Mouse (Mus musculus) liver (tissue): ENCODE measurements around the gene Ciao1.
"Not testable (repeated sequence)": the region's sequence is repeated elsewhere in the genome, so short reads cannot be mapped to it uniquely, and the experiment has no call there.

Experiments used
- DNase-seq: peaks from one replicate; pipeline ENCODE4 v3.0.0-alpha.2; 2020; ENCODE audit warnings: mixed read lengths

The Ciao1 gene

DNA sequence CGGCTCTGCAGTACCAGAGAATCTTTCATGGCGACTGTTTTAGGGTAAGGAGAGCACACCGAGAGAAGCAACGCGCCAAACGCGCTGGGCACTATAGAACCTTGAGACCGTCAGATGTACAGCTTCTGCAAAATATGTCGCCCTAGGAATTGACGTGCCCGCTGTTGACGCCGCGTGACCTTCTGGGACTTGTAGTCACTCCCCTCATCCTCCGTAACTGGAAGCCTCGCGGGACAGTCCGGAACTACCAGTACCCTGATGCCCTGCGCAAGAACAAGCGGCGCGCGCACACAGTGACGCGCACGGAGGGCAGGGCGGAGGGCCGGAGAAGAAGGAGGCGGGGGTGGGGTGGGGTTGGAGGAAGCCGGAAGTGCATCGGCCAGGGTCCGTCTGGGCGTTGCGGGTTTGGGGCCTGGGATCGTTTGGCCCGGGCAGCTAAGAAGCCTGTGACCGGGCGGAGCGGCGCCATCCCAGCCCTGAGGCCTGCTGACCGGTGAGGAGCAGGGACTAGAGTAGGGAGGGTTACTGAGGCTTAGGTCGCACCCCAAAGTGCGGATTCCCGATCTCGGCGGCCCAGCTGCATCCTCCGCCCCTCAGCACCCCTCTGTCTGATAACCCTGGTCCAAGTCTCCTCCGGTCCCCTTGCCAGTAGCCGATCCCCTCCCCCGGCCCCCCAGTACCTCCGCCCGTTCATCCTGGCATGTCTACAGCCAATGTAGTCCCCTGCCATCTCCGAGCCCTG is at the start of gene Ciao1, which contains the start of gene Tmem127:
Ciao1 (minus strand) TSS at position 225 of the 742 bp plus-strand sequence.
Tmem127 (plus strand) TSS at position 317 of the 742 bp plus-strand sequence.
- DNase-seq, result peak; percentile 99

DNA sequence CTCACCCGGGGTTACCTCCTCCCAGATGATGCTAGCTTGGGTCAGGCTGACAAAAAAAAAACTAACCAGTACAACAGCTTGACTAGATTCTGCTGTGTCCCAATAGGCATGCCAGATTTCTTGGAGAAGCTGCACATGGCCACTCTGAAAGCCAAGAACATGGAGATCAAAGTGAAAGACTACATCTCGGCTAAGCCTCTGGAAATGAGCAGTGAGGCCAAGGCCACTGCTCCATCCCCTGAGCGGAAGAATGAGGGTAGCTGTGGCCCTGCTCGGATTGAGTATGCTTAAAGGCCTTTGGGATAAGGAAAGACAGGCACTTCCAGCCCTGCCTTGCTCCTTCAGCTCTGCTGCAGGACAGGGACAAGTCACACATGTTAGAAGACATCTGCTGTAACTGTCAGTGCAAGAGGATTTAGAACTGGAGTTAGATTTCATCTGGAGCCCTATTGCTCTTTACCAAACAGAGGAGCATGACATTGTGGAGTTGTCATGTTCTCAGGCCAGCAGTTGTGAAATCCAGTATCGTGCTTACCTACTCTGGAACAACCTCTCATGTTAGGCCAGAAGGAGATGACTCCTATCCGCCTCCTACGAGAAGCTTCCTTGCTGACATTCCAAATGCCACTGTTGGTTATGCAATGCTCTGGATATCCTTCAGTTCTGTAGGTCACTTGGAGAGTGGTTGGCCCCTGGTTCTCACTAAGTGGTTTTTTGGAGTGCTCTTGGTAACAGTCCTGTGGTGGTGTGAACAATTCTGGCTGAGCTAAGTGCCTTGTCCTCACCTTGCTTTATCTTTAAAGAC is 49.6 kb upstream of the Ciao1 start:
- no peak for DNase-seq

DNA sequence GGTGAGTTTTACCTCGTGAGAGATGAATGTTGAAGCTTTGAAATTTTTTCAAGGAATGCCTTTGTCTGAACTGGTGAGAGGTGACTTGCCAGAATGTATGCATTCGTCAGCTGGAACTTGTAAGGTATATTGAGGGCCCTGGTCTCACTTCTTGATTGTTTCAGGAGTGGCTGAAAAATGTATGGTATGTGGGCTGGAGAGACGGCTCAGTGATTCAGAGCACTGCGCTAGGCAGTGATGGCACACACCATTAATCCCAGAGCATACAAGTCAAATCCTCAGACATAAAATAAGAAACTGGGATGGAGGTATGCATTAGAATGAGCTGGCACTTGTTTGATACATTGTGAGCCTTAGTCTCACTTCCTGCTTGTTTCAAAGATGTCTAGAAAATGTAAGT is 44.6 kb upstream of the Ciao1 start:
- no peak for DNase-seq

DNA sequence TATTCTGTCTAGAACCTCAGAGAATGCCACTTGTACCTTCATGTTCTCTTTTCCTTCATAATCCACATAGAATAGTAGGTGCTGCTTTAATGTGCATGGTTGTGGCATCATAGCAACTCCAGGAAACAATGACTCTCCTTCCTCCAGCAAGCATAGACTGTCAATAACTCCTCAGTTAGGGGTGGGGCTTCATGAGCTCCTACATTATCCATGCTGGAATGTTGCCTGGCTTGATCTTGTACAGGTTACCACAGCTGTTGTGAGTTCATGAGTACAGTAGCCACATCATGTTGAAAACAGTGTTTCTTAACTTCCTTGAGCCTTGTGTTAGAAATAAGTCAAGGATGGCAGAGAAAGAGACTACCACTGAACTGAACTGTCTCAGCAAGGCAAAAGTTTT is 30.5 kb upstream of the Ciao1 start:
- DNase-seq, result no peak

DNA sequence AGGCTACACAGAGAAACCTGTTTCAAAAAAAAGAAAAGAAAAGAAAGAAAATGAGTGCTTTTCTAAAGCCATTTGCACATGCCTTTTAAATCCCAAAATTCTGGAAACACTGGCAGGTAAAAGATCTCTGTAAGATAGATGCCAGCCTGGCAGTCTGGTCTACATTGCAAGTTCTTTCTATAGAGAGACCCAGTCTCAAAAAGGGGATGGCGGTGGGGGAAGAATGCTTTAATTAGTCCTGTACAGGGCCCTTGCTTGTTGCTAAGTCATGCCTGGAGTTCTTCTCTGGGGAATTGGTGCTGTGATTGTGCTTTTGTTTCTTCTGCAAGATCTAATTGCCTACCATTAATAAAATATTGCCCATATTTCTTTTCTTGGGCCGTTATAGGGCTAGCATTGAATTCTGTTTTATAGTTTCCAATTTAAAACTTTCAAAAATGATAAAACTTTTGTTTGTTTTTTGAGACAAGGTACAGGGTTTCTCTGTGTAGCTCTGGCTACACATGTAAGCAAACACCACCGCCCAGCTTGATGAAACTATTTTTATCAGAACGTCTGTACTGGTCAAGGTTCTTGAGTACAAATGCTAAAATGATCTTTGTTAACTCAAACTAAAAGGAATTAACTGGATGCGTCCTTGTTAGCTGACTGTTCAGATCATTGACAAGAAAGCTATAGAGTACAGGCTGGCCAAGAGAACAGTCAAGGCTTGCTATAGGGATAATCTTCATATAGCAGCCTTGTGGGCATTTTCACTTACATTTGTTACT is 28.1 kb upstream of the Ciao1 start:
- no peak for DNase-seq

DNA sequence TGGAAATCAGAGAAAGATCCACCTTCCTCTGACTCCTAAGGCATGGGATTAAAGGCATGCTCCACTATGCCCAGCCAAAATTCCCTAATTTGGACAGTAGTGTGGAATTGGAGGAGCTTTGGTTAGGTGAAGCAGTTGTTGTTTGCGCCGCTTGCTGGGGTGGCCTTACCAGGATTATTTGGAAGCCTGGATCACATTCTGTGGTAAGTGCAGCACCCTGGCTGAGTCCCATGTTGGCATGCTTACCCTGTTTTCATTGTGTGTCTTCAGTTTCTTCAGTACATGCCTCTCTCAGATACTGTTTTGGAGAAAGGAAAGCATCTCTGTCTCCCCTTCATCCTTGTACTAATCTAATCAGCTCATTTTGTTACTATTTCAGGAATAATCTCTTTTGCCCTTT is 27.0 kb upstream of the Ciao1 start:
- DNase-seq, result no peak

DNA sequence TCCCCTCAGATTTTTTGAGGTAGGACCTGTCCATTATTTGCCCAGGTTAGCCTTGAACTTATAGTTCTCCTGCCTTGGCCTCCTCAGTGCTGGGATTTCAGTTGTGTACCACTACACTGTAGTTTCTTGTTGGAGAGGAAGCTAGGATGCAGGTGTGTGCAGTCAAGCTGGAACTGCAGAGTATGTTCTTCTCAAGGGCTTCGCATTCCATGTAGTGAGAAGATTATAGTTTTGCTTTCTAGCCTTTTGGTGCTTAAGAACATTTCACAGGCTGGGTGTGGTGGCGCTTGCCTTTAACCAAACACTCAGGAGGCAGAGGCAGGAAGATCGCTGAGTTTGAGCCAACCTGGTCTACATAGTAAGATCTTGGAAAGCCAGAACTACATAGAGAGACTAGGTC is 25.2 kb upstream of the Ciao1 start:
- DNase-seq, result no peak

DNA sequence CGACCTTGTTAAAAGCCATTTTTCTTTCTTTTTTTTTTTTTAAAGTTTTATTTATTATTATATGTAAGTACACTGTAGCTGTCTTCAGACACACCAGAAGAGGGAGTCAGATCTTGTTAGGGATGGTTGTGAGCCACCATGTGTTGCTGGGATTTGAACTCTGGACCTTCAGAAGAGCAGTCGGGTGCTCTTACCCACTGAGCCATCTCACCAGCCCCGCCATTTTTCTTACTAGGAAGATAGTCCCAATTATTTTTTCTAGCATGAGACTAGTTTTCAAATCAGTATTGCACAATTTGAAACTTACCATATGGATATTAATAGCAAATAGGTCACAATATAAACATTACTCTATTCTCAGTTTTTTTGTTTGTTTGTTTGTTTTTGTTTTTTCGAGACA is 24.4 kb upstream of the Ciao1 start:
- DNase-seq, result not testable (repeated sequence)

DNA sequence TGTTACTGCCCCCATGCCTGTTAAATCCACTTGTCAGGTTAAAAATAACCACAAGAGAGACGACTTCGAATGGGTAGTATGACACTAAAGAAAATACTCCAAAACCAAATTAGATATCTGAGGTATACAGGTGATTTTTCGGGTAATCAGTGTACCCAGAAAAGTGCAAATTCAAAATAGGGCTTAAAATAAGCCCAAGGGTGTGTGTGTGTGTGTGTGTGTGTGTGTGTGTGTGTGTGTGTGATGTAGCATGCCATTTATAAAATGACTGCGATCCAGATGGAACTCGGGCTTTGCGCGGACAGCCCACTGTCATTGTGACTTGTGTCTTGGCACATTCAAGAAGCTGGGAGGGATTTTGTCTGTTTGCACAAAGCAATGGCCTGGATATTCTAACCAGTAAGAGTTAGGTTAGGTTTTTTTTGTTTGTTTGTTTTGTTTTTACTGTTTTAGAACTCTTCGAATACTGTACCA is 23.5 kb upstream of the Ciao1 start:
- peak; percentile 34 for DNase-seq

DNA sequence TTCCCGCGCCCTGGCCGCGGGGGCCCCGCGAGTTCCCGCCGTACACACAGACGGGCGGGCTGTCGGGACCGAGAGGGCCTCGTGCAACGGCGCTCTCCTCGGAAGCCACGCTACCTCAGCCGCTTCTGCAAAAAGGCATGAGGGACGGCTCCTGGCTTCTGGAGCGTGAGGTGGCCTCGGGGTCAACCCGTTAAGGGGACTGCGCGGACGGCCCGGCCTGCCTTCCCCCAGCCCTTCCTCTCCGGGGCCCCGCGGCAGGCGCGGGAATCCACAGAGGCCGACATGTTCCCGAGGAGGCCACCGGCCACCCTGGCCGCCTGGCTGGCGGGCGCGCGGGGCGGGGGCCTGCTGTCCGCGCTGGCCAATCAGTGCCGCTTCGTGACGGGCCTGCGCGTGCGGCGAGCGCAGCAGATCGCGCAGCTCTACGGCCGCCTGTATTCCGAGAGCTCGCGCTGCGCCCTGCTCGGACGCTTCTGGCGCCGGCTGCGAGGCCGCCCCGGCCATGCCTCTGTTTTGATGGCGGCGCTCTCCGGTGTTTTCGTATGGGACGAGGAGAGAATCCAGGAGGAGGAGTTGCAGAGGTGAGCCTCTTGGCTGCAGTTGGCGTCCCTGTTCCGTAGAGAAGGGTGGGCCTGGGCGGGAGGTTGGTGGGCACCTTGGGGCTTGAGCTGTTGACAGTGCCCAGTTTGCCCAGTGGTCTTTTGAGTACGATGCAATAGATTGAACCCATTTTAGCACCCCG is 22.9 kb upstream of the Ciao1 start:
- DNase-seq, result peak; percentile 90

DNA sequence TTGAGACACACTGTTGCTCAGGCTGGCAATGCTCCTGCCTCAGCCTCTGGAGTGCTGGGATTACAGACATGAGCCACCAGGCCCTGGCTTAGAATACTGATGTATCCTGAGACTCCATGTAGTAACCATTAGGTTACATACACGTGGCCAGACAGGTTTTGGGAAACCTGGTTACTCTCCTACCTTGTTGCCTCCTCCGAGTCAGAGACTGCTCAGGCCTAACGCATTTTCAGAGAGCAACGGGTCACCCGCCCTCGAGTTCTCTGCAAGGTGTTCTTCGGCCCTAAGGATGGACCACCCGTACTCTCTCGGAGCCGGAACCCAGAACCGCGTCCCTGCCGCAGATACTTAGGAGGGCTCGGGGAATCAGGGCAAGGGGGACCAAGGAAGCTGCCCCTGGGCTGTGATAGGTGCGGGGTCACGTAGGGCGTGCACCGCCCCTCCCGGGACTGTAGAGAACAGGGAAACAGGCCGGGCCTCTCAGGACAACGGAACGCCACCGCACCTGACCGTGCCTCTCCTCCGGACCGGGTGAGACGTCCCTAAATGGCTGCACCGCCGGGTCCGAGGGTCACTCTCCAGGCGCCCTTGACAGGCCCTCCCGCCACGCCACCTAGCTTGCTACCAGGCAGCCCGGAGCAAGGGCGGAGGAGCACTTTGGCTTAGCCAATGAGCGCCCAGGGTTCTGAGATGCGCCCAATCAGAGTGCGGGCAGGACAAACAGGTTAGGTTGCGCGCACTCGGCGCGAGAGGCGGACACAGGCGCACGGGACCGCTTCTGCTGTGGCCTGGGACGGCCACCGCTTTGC is 22.1 kb upstream of the Ciao1 start, which contains the start of gene Stard7:
Stard7 (plus strand) TSS at position 728 of the 809 bp plus-strand sequence.
- peak; percentile 97 for DNase-seq

DNA sequence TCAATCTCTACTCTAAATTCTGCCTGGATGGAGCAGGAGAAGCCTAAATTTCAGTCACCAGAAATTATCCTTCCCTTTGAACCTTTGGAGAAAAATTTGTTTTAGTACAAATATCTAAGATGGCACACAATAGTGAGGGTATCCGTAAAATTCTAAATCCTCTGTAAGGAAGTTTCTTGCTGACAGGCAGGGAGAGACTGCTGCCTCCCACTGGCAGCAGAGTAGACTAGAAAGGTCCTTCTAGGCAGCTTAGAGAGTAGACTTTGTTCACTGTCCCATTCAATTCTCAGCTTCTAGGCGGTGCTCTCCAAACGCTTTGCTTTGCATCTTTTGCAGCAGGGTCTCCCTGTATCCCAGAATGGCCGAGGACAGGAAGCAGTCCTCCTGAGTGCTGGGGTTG is 20.2 kb upstream of the Ciao1 start:
- DNase-seq, result no peak

DNA sequence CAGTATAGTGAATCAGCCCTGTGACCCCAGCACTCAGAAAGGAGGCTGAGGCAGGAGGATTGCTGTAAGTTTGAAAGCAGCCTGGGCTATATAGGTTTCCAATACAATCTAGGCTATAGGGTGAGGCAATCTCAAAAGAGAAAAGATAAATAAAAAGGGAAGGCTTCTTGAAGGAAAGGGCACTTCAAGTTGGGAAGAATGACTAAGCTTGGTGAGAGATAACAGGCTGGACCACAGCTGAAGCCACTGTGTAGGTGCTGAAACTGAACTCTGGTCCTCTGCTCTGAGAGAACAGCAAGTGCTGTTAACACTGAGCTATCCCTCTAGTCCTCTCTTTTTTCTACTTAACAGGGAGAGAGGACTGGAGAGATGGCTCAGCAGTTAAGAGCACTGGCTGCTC is 14.9 kb upstream of the Ciao1 start:
- no peak for DNase-seq

DNA sequence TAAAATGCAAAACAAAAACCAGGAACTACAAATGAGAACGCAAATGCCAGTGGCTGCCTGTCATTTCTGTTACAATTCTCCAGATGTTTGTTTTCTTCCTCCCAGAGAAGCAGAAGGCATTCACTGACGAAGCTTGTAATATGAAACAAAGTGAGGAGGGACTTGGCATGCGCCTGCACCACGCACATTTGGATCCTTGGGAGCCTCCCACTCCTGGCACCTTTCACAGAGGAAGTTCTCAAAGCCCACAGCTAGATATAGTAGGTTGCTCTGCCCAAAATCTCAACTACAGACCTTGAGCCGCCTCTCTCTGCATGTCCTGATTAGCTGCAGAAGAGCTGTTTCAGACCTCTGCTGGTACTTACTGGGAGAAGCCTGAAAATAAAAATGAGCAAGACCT is 11.7 kb upstream of the Ciao1 start:
- no peak for DNase-seq

DNA sequence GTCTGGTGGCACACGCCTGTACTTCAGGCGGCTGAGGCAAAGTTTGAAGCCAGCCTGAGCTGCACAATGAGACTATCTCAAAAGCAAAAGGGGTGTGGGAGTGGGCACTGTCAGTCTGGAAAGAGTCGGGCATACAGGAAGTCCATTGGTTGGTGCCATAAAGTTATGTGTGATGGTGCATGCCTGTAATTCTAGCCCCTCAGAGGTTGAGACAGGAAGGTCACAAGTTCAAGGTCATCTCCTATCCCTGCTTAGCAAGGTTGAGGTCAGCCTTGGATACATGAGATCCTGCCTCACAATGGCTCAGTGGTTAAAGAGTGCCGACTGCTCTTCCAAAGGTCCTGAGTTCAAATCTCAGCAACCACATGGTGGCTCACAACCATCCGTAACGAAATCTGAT is 7.7 kb upstream of the Ciao1 start:
- no peak for DNase-seq

DNA sequence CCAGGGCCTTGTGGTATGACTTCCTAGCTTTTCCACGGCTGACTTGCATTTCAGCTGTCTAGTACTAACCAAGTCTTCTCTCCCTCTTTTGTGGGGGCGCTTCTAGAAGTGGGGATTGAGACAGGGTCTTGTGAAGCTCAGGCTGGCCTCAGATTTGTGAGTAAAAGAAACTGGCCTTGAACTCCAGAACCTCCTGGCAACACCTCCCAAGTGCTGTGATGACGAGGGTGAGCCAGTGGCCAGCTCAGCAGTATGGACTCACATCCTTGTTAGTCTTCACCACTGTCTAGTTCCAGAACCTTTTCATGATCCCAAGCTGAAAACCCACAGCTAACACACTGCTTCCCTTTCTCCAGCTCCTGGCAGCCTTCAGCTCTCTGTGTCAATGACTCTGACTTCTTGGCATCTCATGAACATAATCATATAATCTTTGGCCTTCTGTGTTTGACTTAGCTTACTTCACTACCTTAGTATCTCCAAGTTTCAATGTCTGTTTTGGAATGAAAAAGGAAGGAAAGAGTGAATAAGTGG is 7.1 kb upstream of the Ciao1 start:
- no peak for DNase-seq

DNA sequence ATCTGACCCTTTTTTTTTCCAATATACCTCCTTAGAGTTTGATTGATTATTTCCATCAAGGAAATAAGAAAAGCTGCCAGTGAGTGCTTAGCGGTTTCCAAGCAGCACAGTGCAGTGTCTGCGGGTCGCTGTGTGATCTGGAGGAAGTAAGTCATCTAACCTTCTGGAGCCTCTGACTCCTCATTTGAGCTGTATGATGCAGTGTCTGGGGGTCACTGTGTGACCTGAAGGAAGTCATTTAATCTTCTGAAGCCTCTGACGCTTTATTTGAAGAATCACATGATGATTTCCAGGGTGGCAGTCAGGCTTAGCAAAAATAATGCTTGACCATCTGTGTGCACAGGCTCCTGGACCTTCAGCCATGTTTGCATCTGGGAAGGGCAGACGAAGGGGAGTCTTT is 5.2 kb upstream of the Ciao1 start:
- DNase-seq, result no peak

DNA sequence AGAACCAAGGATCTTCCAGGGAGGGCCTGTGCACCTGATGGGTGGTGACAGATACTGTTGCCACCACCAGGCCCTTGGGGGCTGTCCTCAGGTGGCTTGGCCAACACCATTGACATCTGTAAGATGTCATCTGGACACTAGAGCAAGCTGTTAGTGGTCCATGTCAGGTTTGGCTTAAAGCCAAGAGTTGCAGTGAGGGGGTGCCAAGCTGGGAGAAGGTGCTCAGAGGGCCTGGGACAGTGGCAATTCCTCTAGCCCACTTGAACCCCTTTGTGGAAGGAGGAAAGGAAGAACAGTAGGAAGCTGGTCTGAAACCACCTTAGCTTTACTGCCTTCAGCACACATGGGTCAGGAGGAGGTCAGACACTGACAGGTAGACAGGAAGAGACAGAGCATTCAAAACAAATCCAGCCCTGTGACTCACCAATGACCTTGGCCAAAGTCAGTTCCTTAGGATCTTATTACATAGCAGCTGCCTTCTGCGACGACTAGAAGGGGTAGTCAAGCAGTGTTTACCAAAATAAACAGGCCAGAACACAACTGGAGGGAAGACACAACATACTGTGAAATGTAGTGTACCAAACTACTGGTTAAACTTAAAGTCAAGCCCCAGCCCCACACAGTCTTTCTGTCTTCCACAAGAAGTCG is 4.4 kb upstream of the Ciao1 start:
- DNase-seq, result no peak

DNA sequence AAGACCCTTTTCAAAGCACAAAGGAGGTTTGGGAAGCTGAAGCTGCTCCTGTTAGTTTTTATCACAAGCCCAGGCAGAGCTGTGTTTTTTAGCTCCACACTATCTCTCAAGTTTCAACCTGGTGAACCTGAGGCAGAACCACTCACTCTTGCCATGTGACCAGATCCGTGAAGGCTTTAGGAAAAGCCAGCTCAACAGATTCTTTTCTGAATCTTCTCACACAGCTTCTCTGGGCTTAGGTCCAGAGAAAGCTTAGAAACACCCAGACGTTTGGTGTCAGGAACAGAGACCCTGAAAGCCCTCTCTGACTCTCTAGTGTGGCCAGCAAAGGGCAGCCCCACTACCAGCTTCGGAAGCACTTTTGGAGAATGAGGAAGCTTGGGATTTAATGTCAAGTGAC is 3.8 kb upstream of the Ciao1 start:
- no peak for DNase-seq

DNA sequence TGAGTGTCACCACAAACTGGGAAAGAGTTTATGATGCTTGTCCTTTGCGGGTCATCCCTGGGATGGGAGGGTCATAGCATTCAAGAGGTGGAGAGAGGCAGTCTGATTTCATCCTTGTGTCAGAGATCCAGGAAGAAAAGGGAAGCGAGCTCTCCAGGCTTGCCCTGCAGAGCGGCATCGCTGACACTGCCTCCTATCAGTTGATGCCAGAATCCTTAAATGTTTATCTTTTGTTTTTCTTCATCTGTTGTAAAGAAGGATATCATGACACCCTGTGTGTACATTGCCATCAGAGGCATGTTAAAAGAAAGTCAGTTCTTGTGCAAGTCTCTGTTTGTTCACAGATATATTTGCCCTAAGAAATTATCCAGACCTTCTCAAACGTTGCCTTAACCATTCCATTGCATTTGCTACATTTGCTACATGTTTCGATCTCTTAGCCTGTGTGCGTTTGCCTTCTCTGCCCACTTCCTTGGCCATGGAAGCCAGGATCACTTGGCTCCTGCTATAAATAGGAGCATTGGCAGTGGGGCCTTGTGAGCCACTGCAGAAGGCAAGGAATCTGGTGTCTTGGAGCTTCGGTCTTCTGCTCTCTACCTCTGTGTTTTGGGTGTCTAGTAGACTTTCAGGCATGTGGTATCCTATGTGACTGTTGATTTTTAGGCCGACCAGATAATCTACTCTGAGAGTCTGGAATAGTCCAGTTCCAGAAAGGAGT is 2.8 kb upstream of the Ciao1 start:
- DNase-seq, result no peak
